Mouse (Mus musculus) cerebellum, adult 2 months (tissue): ENCODE data around the gene Usp31.

Experiments
- CTCF ChIP-seq: fragments of 200-500 bp; IDR thresholded peaks from 2 replicates; pipeline ENCODE4 v1.5.1; 2011; ENCODE audit warnings: low read depth, mild to moderate bottlenecking, control low read depth, low read length, moderate library complexity, borderline replicate concordance; ENCODE audit not compliant: insufficient read depth
- POLR2A ChIP-seq: fragments of 200-500 bp; IDR thresholded peaks from 2 replicates; pipeline ENCODE4 v1.6.1; 2011; ENCODE audit warnings: low read length, control low read depth, borderline replicate concordance; ENCODE audit not compliant: insufficient read depth

DNA sequence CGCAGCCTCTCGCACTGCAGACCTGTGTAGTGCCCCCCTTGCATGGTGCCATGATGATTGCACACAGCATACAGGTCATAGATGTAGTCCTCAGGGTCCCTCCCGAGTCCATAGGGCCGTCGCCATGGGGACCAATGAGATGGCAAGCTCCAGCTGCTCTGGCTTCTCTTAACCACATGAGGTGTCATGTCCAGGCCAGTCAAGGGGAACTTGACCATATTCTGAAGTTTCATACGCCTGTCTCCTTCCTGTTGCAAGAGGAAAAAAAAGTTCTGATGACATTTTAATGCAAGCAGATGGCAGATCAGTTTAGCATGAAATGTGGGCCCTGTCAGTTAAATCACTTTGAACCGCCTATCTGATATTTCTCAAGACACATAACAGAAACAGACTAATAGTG is 48.2 kb downstream of the Usp31 start:
- no peak for TF ChIP-seq CTCF
- TF ChIP-seq POLR2A = no peak
